Mouse (Mus musculus): Measurements from ENCODE around the gene Uchl5.

GRCm38 (mm10) chr1:143773909-143774308 lies 3.2 kb upstream of the Uchl5 start:
- TF ChIP-seq CTCF (IDR thresholded peaks at IDR 0.05) (no peak), POLR2A (IDR thresholded peaks at IDR 0.05; ENCODE audit: insufficient read depth, low read depth, low read length) (no peak)
